Mouse (Mus musculus): ENCODE measurements around the gene Tepp.
A peak's percentile ranks its signal among the peaks of the same experiment; 100 is the strongest.

The Tepp gene

DNA sequence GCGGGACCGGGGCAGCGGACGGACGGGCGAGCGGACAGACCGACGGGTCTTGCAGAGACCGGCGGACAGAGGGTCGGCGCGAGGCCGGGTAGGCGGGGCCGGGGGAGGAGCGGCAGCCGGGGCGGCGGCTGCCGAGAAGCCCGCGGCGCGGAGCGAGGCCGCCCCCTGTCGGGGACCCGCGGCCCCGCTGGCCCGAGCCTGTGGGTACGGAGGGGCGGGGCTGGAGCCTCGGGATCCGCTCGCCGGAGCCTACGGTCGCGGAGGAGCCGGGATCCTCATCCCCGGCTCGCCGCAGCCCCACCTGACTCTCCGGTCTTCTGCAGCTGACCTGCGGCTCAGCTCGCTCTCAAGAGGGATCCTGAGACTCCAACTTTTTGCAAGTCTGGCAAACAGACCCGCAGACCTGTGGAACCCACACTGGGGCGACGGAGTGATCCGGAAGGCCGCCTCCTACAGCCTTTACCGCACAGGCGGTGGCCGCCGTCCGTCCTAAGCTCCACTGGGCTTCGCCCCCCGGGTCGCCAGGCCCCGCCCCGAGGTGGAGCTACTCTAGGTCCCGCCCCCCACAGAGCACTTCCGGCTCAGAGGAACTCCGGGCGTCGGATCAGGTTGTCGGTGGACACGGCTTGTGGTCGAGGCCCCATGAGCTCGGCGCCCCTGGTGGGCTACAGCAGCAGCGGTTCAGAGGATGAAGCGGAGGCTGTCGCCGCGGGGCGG is 21.5 kb downstream of the Tepp start, which contains the start of the genes Zfp319 and Usb1:
Zfp319 (minus strand) TSS at position 231 of the 717 bp plus-strand sequence.
Usb1 (plus strand) TSS at position 565 of the 717 bp plus-strand sequence.
- DNase-seq = peak; percentile 88 to 91

- no peak for DNase-seq
Observed at GRCm38 (mm10) chr8:95332437-95333199, 22.3 kb downstream of the Tepp start.

DNA sequence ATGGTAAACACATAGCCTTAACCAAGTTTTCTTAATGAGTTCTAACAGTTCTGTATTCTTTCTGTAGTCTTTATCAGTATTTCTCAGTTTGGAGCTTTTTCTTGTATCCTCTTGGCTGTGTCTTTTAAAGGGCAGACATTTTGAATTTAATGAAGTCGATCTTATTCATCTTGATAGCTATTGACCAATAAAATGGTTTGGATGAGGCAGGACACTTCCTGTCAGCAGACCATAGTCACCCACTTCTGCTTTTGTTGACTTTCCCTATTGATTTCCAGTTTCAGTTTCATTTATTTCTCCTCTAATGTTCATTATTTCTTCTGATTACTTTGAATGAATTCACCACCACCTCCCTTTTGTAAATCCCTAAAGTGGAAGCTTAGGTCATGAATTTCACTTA is 25.3 kb downstream of the Tepp start:
- no peak for DNase-seq

DNA sequence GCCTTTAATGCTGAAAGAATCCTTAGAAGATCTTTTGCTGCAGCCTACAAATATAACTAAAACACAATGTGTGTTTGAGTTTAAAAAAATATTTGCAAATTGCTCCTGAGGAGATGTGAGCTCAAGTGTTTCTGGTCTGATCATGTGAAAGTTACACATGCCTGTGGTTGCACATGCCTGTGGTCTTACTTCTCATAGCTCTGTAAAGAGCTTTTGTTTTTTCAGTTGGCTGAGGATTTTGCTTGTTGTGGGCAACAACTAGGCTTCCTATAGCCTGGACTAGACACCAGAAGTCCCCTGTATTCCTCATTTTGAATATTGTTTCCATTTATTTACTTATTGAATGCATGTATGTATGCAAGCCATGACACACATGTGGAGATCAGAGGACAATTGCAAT is 26.0 kb downstream of the Tepp start:
- DNase-seq = no peak

DNA sequence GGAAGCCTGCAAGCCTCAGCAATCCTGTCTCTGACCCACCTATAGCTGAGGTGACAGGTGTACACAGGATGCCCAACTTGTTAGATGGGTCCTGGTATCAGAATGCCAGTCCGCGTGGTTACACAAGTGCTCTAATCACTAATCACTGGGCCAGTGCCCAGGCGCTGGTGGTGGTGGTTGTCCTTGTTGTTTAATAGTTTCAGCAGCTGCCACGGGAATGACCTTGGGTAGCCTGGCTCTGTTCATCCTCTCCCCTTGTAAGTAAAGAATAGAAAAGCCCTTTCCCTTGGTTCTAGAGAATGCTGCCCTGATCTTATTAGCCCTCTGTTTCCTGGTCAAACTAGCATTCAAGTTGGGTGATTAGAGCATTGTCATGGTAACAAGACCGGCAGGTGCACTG is 31.4 kb downstream of the Tepp start:
- DNase-seq = no peak

GRCm38 (mm10) chr8:95344668-95345067 is 34.3 kb downstream of the Tepp start:
- no peak for DNase-seq

- DNase-seq = peak in 1 of 2 experiments; percentile 42
Observed at GRCm38 (mm10) chr8:95346643-95347545, 36.5 kb downstream of the Tepp start.

GRCm38 (mm10) chr8:95348356-95348755 is 38.0 kb downstream of the Tepp start:
- no peak for DNase-seq

GRCm38 (mm10) chr8:95348811-95349630 is 38.7 kb downstream of the Tepp start:
- no peak for DNase-seq

DNA sequence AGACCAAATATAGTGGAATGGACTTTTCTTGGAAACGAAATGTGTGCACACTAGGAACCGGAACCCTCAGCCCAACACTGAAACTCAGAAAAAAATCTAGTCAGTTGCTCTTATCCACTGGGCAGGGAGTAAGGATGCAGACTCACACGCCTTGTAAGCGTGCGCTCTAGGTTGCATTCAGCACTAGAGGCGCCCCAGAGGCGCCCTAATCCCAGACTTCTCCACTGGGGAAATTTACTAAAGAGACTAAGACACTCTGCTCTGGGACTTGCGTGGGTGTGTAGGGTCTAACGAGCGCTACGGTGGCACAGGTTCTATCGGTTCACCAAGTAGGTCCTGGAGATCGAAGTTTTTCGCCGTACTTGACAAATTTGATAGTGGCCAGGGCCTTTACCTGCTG is 41.1 kb downstream of the Tepp start:
- DNase-seq = no peak

DNA sequence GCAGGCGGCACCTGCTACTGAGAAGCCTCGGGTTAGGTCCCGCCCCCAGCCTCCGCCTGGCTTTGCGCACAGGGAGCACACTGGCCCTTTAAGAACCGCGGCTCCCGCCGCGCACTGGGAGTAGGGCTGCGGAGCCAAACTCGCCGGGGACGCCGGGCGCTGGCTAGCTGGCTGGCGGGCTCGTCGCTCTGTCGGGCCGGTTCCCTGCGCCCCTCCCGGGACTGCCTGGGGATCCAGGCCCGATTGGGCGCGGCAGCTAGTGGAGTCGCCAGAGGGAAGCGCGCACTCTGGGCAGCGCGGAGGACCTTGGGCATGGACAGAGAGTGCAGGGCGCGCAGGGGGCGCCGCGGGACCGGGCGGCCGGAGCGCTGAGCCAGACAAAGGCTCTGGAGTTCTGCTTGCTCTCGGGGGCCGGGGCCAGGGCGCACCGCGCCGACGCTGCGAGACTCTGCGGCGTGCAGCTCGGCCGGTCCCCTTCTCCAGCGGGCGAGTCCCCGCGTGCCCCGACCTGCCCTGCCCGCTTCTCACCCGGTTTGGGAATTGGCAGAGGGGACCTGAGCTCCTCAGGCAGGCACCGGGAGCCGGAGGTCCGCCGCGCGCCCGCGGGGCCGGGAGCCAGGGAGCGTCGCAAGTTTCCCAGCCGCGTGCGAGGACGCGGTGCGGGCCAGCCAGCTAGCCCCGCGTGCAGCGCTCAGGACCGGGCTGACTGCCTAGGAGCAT is 41.9 kb downstream of the Tepp start, which contains the start of gene Mmp15:
Mmp15 (plus strand) TSS at position 118 of the 720 bp plus-strand sequence.
- no peak for DNase-seq

DNA sequence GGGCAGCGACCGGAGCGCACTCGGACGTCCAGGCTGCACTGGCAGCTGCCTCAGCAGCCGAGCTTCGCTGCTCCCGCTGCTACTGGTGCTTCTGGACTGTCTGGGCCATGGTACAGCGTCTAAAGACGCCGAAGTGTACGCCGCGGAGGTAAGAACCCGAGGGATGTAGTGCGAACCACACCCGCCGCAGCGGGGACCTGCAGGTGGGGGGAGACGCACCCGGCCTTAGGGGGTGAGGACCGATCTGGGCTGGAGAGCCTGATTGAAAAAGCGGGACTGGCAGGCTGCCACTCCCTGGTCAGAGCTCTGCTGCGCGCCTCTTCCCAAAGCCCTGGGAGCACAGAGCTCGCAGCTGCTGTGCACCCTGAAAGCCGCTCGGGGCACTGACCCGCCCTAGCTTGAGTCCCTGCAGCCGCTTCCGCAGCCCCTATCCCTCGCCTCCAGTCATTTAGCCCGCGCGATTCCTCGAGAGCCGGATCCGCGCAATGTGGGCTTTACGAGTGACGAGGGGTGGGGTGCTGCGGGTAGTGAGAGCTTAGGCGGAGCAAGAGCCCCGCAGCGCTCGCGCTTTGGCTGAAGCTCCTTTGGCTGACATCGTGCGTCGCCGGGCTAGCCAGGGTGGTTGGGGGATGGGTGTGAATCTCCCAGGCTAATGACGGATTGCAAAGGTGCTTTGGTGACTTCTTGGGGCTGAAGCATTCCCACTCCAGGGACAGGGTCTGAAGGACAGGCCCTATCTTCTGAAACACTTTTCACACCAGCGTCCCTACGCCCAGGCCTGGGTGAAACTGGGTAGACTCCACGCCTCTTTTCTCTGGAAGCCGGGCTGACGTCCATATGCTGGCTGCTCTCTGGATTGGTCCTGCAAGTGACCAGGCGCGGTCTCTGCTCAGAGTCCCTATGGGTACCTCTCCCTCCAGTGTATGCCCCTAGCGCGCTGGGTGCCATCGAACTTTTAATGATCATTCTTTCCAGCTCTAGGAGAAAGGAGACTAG is 42.8 kb downstream of the Tepp start:
- no peak for DNase-seq

GRCm38 (mm10) chr8:95354606-95355005 is 44.2 kb downstream of the Tepp start:
- DNase-seq = no peak

DNA sequence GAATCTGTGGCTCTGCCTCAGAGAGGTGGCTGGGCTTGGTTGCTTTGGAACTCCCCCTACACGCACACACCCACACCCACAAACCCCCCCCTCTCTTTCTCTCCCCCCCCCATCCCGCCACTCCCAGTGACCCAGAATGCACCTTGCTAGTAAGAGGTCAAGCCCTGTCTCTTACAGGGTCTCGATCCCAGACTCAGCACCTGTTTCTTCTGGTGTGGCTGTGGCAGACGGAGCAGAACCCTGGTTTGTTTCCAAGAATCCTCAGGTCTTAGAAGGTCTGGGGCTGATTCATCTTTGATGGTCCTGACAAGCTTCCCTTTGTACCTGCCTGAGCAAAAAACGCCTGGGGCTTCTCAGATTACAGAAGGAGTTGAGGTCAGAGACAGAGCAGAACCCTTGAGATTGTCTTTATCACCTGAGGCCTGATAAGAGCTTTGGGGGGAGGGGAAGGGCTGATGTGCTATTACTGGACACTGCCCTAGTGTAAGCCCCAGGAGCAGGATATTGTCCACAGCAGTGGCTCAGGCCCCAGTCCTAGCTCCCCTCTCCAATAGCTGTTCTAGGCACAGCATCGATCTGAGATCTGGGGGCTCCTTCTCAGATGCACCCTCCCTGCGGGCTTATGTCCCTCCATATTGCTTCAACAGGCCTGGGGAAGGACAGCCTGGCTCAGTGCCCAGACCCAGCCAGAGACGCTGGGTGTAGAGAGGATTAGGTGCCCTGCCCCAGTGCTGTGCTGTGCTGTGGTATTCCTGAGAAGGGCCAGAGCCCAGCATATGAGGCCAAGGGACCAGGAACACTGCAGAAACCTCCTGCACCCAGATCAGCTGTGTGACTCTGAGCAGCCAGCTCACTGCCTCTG is 48.4 kb downstream of the Tepp start:
- DNase-seq = no peak

GRCm38 (mm10) chr8:95360181-95361015 is 50.0 kb downstream of the Tepp start:
- no peak for DNase-seq

DNA sequence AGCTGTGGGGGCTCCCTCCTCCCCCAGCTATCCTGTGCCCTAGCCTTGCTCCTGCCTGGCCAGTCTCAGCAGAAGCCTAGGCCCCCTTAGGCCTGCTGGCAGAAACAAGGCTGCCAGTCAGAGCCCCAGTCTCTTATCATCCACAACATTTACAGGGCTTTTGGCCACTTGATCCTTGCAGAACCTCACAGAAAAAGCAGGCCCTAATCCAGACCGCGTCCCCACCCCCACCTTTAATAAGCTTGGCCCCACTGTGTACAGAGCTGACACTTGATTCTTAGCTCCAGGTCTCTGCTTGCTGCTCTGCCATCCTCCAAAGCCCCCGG is 50.6 kb downstream of the Tepp start:
- DNase-seq = no peak

- no peak for DNase-seq
Observed at GRCm38 (mm10) chr8:95362272-95362671, 51.9 kb downstream of the Tepp start.

DNA sequence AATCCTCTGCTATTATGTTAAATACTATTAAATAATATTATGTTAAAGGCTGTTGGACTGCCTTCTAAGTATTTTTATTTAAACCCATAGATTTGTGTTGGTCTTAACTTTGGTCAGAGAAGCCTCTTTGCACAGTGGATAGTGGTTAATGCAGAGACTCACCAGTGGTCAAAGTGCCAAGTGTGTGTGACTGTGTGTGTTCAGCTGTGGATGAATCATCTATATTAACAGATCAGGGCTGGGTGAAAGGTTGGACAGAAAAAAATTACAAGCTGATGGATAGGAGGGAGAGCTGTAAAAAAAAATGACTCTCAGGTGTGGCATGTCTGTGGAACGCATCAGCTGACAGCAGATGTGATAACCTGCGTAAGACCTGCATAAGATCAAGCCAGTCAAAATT is 53.5 kb downstream of the Tepp start:
- DNase-seq = no peak

Measured in thymus, adult 18-20 months (tissue).